Mouse (Mus musculus) ZHBTc4 (cell line): ENCODE measurements around the gene Proser3.

ENCODE experiments used
- DNase-seq: peaks from one replicate; pipeline ENCODE4 v3.0.0-alpha.2; 2011; ENCODE audit warnings: low read depth, low spot score

Proser3 gene

GRCm38 (mm10) chr7:30490251-30490956, 61.7 kb downstream of the Proser3 start:
- DNase-seq, result peak; percentile 84
